Mouse (Mus musculus) liver, embryonic 14.5 days (tissue): ENCODE results near the gene Cdh13.

Experiments
- CTCF ChIP-seq: IDR thresholded peaks from 2 replicates; pipeline ENCODE4 v1.5.1; 2016; ENCODE audit warnings: antibody characterized with exemption, low read depth, control low read depth
- EP300 ChIP-seq: IDR thresholded peaks from 2 replicates; pipeline ENCODE4 v1.6.1; 2016; ENCODE audit warnings: antibody characterized with exemption, low read depth

- no peak for TF ChIP-seq EP300
- TF ChIP-seq CTCF, result no peak
Observed at GRCm38 (mm10) chr8:118249319-118249718, 34.2 kb upstream of the Cdh13 start.
